Mouse (Mus musculus) mouse trophoblast stem cell (cell line): ENCODE measurements around the gene Fmo1.

ENCODE experiments used
- in situ Hi-C, 2 experiments: fragments of 300-500 bp; cut with MseI, MboI; formaldehyde crosslinking; loops; 2 replicates in 1 of 2; 3 replicates in 1 of 2; pipeline ENCODE4 v1.15.1; 2025

The Fmo1 gene

DNA sequence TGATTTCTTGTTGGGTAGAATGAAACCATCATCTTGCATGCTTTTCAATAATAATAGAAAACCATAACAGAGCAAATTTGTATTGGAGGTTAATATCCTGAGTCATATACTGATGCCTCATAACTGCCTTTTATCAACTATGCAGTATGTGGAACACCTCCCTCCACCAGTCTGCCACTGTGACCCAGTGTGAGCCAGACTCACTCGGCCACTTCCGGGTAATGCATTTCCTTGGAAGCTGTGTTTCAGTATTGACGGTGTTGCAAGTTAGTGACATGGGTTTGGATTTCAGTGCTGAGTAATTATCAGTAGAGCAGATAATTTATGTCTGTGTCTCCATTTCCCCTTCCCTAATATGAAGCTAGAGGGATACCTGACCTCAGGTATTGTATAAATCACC lies 2.8 kb downstream of the Fmo1 start:
- in situ Hi-C loops = no loop called here

GRCm38 (mm10) chr1:162862328-162862727 lies 4.1 kb downstream of the Fmo1 start:
- in situ Hi-C loops = no loop called here

- in situ Hi-C loops = no loop called here
Measured at GRCm38 (mm10) chr1:162859996-162860605, 6.3 kb downstream of the Fmo1 start.

- in situ Hi-C loops = no loop called here
Measured at GRCm38 (mm10) chr1:162859545-162859976, 6.8 kb downstream of the Fmo1 start.

GRCm38 (mm10) chr1:162858748-162859130 lies 7.7 kb downstream of the Fmo1 start:
- in situ Hi-C loops = no loop called here

GRCm38 (mm10) chr1:162857766-162858747 lies 8.4 kb downstream of the Fmo1 start:
- in situ Hi-C loops = no loop called here

- in situ Hi-C loops = no loop called here
Measured at GRCm38 (mm10) chr1:162853812-162854482, 12.5 kb downstream of the Fmo1 start.

DNA sequence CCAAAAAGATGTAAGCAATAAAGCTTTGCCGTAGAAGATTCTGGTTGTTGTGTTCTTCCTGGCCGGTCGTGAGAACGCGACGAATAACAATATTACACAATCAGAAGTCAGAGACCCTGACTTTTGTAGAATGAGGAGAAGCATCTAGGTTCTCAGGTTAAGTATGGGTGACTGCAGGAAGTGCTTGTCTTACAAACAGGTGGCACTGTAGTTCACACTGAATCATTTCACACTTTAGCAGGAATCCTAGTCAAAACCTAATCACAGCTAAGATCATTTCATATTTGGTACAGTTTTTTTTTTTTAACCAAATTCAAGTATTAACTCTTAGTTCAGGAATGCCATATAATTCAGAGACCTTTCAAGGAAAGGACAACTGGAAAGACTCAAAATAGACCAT lies 18.9 kb downstream of the Fmo1 start:
- in situ Hi-C loops = no loop called here

- in situ Hi-C loops = no loop called here
Measured at GRCm38 (mm10) chr1:162840211-162840610, 26.2 kb downstream of the Fmo1 start.

DNA sequence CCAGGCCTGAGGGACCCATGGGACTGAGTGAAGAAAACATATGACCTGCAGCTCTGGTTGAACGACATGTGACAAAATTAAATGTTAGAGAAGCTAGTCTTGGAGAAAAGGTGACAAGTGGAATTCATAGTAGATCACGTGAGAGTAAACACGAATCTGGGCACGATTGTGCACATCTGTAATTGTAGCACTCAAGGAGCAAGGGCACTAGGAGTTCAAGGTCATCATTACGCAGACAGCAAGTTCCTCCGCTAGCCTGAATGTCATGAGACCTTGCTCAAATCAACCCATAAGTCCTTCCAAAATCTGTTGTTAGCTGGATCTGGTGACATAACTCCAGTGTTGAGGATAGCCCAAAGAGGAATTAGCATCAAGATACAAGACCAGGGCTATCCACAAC lies 27.4 kb downstream of the Fmo1 start:
- in situ Hi-C loops = no loop called here

DNA sequence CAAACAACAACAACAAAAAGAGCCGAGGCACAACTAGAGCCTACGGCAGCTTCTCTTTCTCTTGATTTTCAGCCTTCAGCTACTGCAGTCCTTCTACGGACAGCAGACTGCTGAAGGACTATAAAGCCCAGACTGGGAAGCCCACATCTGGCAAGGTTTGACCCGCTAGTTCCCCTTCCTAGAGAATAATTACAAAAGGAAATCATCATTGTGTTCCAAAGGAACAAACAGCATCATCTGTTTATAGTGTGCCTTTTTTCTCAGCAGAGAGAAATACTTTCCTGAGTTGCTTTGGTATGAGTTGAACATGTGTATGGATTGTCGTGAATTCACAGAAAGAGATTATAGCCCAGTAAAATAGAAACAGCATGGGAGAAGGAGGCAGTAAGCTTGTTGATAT lies 32.1 kb downstream of the Fmo1 start:
- in situ Hi-C loops = no loop called here

DNA sequence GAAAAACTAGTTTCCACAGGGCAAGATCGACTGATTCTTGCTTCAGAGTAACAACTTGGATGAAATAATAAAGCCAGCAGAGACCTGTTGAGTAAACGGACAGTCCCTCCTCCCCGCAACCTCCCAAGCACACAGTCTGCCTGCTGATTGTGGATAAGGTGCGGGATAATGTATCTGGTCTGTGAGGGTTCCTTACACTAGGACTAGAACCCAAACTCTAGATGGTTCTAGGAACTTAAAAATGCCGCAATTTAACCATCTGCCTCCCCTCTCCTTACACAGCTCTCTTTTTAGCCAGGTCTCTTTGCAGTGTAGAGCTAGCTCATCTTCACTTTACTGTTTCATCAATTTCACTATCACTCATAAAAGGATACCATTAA lies 33.8 kb downstream of the Fmo1 start:
- in situ Hi-C loops = no loop called here

DNA sequence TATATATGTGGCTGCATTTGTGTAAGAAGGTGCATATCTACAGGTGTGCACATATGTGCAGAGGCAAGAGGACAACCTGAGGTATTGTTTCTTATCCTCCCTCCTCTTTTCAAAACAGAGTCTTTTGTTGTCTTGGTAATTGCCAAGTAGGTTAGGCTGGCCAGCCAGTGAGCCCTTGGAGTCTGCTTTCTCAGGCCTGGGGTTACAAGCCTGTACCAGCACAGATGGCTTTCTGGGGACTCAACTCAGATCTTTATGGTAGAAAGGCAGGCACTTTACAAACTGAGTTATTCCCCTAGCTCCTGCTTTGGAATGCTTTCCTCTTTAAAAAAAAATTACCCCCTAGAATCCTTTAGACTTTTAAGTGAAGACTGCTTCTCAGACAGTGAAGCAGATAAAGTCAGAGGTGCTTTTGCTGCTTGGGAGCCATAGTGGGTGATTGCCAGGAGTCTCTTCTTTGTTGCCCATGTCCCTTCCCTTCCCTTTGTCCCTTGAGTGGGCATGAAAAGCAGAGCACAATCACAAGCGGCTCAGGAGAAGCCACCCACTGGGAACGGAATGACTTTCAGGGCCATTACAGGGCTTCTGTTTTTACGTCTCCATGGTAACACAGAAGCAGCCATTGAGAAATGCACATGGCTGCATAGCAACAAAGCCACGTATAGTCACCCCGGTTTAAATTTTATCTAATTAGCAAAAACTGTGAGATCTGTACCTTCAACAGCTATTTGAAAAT lies 34.4 kb downstream of the Fmo1 start:
- in situ Hi-C loops = no loop called here

DNA sequence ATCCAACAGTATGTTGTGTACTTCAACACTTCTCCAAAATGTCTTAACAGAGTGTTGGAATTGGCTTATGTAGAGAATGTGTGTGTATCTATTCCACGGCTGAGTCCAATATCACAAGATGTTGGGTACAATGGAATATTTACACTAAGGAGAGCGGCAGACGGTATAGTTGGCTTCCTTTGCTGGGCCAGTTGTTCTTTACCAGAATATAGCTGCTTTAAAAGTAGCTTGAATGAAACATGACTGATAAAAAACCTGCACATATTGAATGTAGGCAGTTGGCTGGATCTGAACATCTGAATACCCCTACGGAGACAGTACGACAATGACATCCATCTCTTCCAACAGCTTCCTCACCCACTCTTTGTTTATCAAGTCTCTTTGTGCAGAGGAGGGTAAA lies 47.1 kb downstream of the Fmo1 start:
- in situ Hi-C loops = no loop called here

GRCm38 (mm10) chr1:162815381-162816127 lies 50.9 kb downstream of the Fmo1 start:
- in situ Hi-C loops = no loop called here

- in situ Hi-C loops = no loop called here
Measured at GRCm38 (mm10) chr1:162814932-162815331, 51.5 kb downstream of the Fmo1 start.

- in situ Hi-C loops = no loop called here
Measured at GRCm38 (mm10) chr1:162813836-162814156, 52.6 kb downstream of the Fmo1 start, which contains the start of gene Fmo4. Fmo4 (minus strand) TSS chr1:162813972.

GRCm38 (mm10) chr1:162813143-162813835 lies 53.1 kb downstream of the Fmo1 start:
- in situ Hi-C loops = no loop called here

DNA sequence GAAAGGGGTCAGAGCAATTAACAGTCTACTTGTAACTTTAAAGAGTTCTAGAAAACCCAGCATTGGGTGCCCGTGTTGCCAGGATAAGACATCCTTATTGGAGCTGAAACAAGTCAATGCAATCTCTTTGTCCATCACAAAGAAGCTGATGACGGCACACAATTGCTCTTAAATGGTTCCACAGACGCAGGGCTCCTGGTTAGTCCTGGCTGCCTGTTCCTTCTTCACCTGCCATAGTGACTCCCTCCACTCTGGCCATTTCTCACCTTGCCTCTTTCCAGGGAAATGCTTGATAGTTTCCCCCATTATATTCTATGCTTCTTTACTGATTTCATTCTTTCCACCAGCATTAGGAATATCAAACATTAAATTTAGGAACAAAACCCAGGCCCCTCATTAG lies 57.9 kb downstream of the Fmo1 start:
- in situ Hi-C loops = no loop called here

GRCm38 (mm10) chr1:162807441-162807840 lies 59.0 kb downstream of the Fmo1 start:
- in situ Hi-C loops = no loop called here

DNA sequence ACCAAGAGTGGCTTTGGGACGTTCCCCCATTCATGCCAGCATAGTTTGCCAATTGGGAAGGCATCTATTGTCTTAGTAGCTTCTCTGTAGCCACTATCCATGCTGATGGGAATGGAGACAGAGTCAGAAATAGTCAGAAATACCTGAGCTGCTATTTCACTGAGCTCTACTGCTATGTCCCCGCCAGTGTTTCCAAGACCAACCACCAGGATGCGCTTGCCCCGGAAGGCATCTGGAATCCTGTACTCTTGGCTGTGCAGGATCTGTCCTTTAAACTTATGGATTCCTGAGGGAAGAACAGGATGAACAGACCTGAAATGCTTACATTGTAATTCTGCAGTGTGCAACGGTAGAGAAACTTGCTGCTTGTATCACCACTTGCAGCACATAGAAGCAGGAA lies 61.4 kb downstream of the Fmo1 start:
- in situ Hi-C loops = no loop called here
